Mouse (Mus musculus): ENCODE measurements around the gene Gm45194.

Gm45194 gene

GRCm38 (mm10) chrX:111891089-111891488 is at the start of gene Gm45194:
Gene Gm45194 (plus strand): TSS chrX:111891389.
- no peak for DNase-seq (ENCODE audit: low read depth)

- no peak for DNase-seq (ENCODE audit: low read depth)
These were observed 35.3 kb upstream of the Gm45194 start for GRCm38 (mm10) chrX:111855878-111856277.

GRCm38 (mm10) chrX:111881251-111881650 is 9.9 kb upstream of the Gm45194 start:
- DNase-seq (ENCODE audit: low read depth), result no peak

- DNase-seq (ENCODE audit: low read depth), result no peak
These were observed 3.3 kb downstream of the Gm45194 start for GRCm38 (mm10) chrX:111894321-111895050.

- no peak for DNase-seq (ENCODE audit: low read depth)
These were observed 4.0 kb downstream of the Gm45194 start for GRCm38 (mm10) chrX:111895084-111895779.

GRCm38 (mm10) chrX:111917422-111917821 is 26.2 kb downstream of the Gm45194 start:
- DNase-seq (ENCODE audit: low read depth), result no peak

- DNase-seq (ENCODE audit: low read depth), result no peak
These were observed 69.7 kb downstream of the Gm45194 start for GRCm38 (mm10) chrX:111960909-111961308.

- no peak for DNase-seq (ENCODE audit: low read depth)
These were observed 108.5 kb downstream of the Gm45194 start for GRCm38 (mm10) chrX:111999661-112000060.

- DNase-seq (ENCODE audit: low read depth), result no peak
These were observed 119.5 kb downstream of the Gm45194 start, which contains the start of gene Tex16 for GRCm38 (mm10) chrX:112010707-112011106. Gene Tex16 (plus strand): TSS chrX:112011007.

- no peak for DNase-seq (ENCODE audit: low read depth)
These were observed 347.6 kb downstream of the Gm45194 start, which contains the start of gene 4933403O08Rik for GRCm38 (mm10) chrX:112238749-112239148. Gene 4933403O08Rik (plus strand): TSS chrX:112239049.

GRCm38 (mm10) chrX:112242916-112243315 is 351.7 kb downstream of the Gm45194 start:
- no peak for DNase-seq (ENCODE audit: low read depth)

- DNase-seq (ENCODE audit: low read depth), result no peak
These were observed 364.3 kb downstream of the Gm45194 start for GRCm38 (mm10) chrX:112255513-112255912.

GRCm38 (mm10) chrX:112273550-112273949 is 382.4 kb downstream of the Gm45194 start:
- DNase-seq (ENCODE audit: low read depth), result no peak
